Mouse (Mus musculus) CH12.LX (cell line): Measurements from ENCODE around the gene Ssbp3. TPM values are rescaled to one million over a fixed set of nuclear protein-coding genes. Genes with fewer than 3 reads are reported as not detected.

Source experiments
- DNase-seq: peaks from one replicate; pipeline ENCODE4 v3.0.0-alpha.2; 2013; ENCODE audit errors: extremely low read depth
- H3K27ac ChIP-seq: 2 replicates; pipeline ENCODE4 v1.5.1; 2012; ENCODE audit warnings: low read depth, mild to moderate bottlenecking, control low read depth, moderate library complexity; ENCODE audit not compliant: insufficient read depth
- H3K27me3 ChIP-seq: replicated peaks from 2 replicates; pipeline ENCODE3; 2012; ENCODE audit warnings: inconsistent platforms
- H3K36me3 ChIP-seq, 2 experiments: replicated peaks in 1 of 2; 2 replicates each; pipeline versions ENCODE3 to v1.6.1; 2012; ENCODE audit warnings: inconsistent platforms in 1 of 2, low read length in 1 of 2, mild to moderate bottlenecking in 1 of 2, mixed read lengths in 1 of 2, moderate library complexity in 1 of 2; ENCODE audit not compliant: control insufficient read depth in 1 of 2, insufficient read depth in 1 of 2
- H3K4me1 ChIP-seq, 2 experiments: 2 replicates each; pipeline ENCODE4 v1.6.1; 2012; ENCODE audit warnings: inconsistent platforms in 1 of 2, moderate library complexity in 1 of 2; ENCODE audit not compliant: insufficient read depth in 2 of 2, control insufficient read depth in 1 of 2
- H3K4me2 ChIP-seq: 2 replicates; pipeline ENCODE4 v1.6.1; 2012; ENCODE audit warnings: low read depth, mild to moderate bottlenecking, control low read depth; ENCODE audit not compliant: poor library complexity, insufficient read depth, severe bottlenecking
- H3K4me3 ChIP-seq, 3 experiments: fragments of 150-350 bp in 1 of 3; sonication (generic) in 1 of 3; replicated peaks in 1 of 3; 2 replicates each; pipeline versions ENCODE3 to v1.5.1; 2011 to 2012; ENCODE audit warnings: low read depth in 2 of 3, low read length in 2 of 3, mild to moderate bottlenecking in 2 of 3, moderate library complexity in 2 of 3, control low read depth in 1 of 3, improper control_type of control experiment in 1 of 3, inconsistent platforms in 1 of 3, mixed read lengths in 1 of 3; ENCODE audit not compliant: poor library complexity in 1 of 3
- H3K79me2 ChIP-seq: replicated peaks from 2 replicates; pipeline ENCODE4 v1.6.1; 2012; ENCODE audit warnings: mild to moderate bottlenecking, moderate library complexity; ENCODE audit not compliant: control insufficient read depth, poor library complexity, insufficient read depth, severe bottlenecking; ENCODE audit errors: extremely low read depth
- H3K9ac ChIP-seq: 2 replicates; pipeline ENCODE4 v1.6.1; 2012; ENCODE audit warnings: low read depth, mild to moderate bottlenecking, control low read depth, moderate library complexity; ENCODE audit not compliant: insufficient read depth
- H3K9me3 ChIP-seq: replicated peaks from 2 replicates; pipeline ENCODE3; 2012; ENCODE audit warnings: low read length, inconsistent platforms, mixed read lengths
- CHD2 ChIP-seq: IDR thresholded peaks from 2 replicates; pipeline ENCODE4 v1.6.1; 2011; ENCODE audit warnings: low read length, improper control_type of control experiment
- CTCF ChIP-seq, 2 experiments: IDR thresholded peaks in 1 of 2; conservative IDR thresholded peaks in 1 of 2; 2 replicates each; pipeline ENCODE4 v1.5.1; 2011 to 2012; ENCODE audit warnings: low read depth in 2 of 2, low read length in 2 of 2, improper control_type of control experiment in 1 of 2, inconsistent platforms in 1 of 2, mild to moderate bottlenecking in 1 of 2, moderate library complexity in 1 of 2
- ETS1 ChIP-seq: conservative IDR thresholded peaks from 2 replicates; pipeline ENCODE4 v1.6.1; 2012; ENCODE audit warnings: low read depth, mild to moderate bottlenecking, inconsistent platforms, low read length, improper control_type of control experiment, moderate library complexity
- GABPA ChIP-seq: IDR thresholded peaks from 2 replicates; pipeline ENCODE4 v1.6.1; 2012; ENCODE audit warnings: low read depth, low read length, improper control_type of control experiment, inconsistent platforms; ENCODE audit not compliant: insufficient replicate concordance
- HCFC1 ChIP-seq: IDR thresholded peaks from 2 replicates; pipeline ENCODE4 v1.6.1; 2012; ENCODE audit warnings: low read depth, mild to moderate bottlenecking, inconsistent platforms, low read length, improper control_type of control experiment
- KAT2A ChIP-seq: IDR thresholded peaks from 2 replicates; pipeline ENCODE4 v1.6.1; 2012; ENCODE audit warnings: low read length, improper control_type of control experiment, inconsistent platforms; ENCODE audit not compliant: insufficient replicate concordance
- MAFK ChIP-seq: IDR thresholded peaks from 2 replicates; pipeline ENCODE4 v1.6.1; 2011; ENCODE audit warnings: low read length, improper control_type of control experiment; ENCODE audit not compliant: insufficient replicate concordance
- MXI1 ChIP-seq: IDR thresholded peaks from 2 replicates; pipeline ENCODE4 v1.6.1; 2011; ENCODE audit warnings: mild to moderate bottlenecking, low read depth, low read length, improper control_type of control experiment
- PAX5 ChIP-seq: IDR thresholded peaks from 2 replicates; pipeline ENCODE4 v1.6.1; 2012; ENCODE audit warnings: low read length, inconsistent platforms, mixed read lengths
- POLR2A ChIP-seq: IDR thresholded peaks from 2 replicates; pipeline ENCODE4 v1.6.1; 2011; ENCODE audit warnings: low read depth, mild to moderate bottlenecking, improper control_type of control experiment, low read length
- RAD21 ChIP-seq: IDR thresholded peaks from 2 replicates; pipeline ENCODE4 v1.6.1; 2011; ENCODE audit warnings: low read depth, mild to moderate bottlenecking, low read length, improper control_type of control experiment, moderate library complexity
- RCOR1 ChIP-seq: conservative IDR thresholded peaks from 2 replicates; pipeline ENCODE4 v1.6.1; 2012; ENCODE audit warnings: low read depth, mild to moderate bottlenecking, inconsistent platforms, low read length, improper control_type of control experiment
- SIN3A ChIP-seq: IDR thresholded peaks from 2 replicates; pipeline ENCODE4 v1.6.1; 2012; ENCODE audit warnings: low read length, improper control_type of control experiment, inconsistent platforms
- SMC3 ChIP-seq: IDR thresholded peaks from 2 replicates; pipeline ENCODE4 v1.6.1; 2011; ENCODE audit warnings: low read depth, low read length, improper control_type of control experiment
- TBP ChIP-seq: conservative IDR thresholded peaks from 2 replicates; pipeline ENCODE4 v1.6.1; 2011; ENCODE audit warnings: low read depth, low read length, improper control_type of control experiment
- dilution Hi-C: fragments of 300-500 bp; cut with MboI; formaldehyde crosslinking; loops from 2 replicates; pipeline ENCODE4 v1.14.3; 2020; ENCODE audit warnings: low sequenced_read_pairs; ENCODE audit not compliant: extremely low pct_unique_long_range_greater_than_20kb, extremely low pct_ligation_motif_present
- in situ Hi-C: fragments of 300-500 bp; cut with MboI; formaldehyde crosslinking; loops from 3 replicates; pipeline ENCODE4 v1.14.3; 2019; ENCODE audit warnings: low sequenced_read_pairs, low pct_ligation_motif_present, low pct_unique_long_range_greater_than_20kb, mixed read lengths
- polyA plus RNA-seq: library from polyadenylated mRNA; unstranded; fragments of >175 nt; gene quantifications from 2 replicates; pipeline ENCODE4 v1.2.1, GENCODE M21; 2012; ENCODE audit warnings: low read depth; ENCODE audit not compliant: insufficient read length
- total RNA-seq, 2 experiments: library from RNA; depleted of rRNA; stranded (reverse); fragments of 300-350 nt in 1 of 2; fragments of >200 nt in 1 of 2; gene quantifications; 2 replicates each; pipeline ENCODE4 v1.2.3; 2012 to 2014

The Ssbp3 gene
- total and polyA plus RNA-seq, 3 experiments = 32.4 to 129 (median 76.5) TPM

DNA sequence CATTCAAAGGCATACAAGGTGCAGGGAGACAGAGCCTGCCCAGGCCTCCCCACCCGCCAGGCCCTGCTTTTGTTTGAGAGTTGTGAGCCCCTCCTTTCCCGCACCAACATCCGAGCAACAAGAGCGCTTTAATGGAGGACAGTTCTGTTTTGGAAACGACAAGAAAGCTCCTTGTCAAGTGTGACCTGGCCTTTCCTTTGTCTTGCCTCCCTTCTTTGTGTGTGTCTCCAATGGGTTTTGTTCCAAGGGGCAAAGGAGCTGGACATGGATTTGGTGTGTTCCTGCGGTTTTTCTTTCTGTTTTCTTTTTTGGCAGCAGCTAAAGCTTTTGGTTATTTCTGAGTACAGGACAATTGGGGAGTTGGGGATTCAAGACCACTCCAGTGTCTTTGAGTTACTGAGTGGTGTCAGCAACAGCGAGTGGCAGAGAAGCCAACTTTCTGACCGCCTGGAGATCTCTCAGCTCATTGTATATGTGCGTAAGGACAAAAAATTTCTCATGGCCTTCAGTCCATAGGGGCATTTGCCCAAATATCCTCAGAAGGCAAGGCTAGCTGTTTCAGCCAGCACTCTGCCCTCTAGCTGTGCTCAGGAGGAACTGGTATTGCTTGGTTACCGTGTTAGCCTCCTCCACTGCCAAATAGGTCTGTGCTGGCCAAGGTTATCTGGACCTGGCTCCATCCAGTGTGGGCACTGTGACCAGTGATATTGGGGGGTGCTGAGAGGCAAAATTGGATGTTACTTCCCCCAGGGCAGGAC, 78.9 kb downstream of the Ssbp3 start:
- Histone ChIP-seq H3K36me3 (peaks cover 0 to 85% of the 10 kb centered on the region in 2 experiments), H3K4me2 (no peak overlapping the region), H3K27ac (no peak overlapping the region), H3K79me2 (no peaks in the 10 kb centered on the region), H3K4me1 (peaks cover 10 to 69% of the 10 kb centered on the region in 2 experiments), H3K9ac (no peak overlapping the region), H3K9me3 (no peaks in the 10 kb centered on the region), H3K4me3 (no peak overlapping the region), H3K27me3 (no peaks in the 10 kb centered on the region)
- in situ Hi-C loops (loop anchor here (5.0 kb wide), 1 partner anchor 87 kb away; no protein-coding TSS in a partner anchor), dilution Hi-C loops (no loop called here)
- TF ChIP-seq CHD2 (no peak), CTCF (conservative IDR thresholded peaks at IDR 0.05 in 1 of 2, IDR thresholded peaks at IDR 0.05 in 1 of 2; ENCODE audit: low read depth in 2 of 2, low read length in 2 of 2) (peak; percentile 39 to 69; a peak in 3 of 4 replicates), TBP (no peak), RAD21 (peak; percentile 47), SIN3A (no peak), MXI1 (no peak), SMC3 (peak; percentile 72), PAX5 (no peak), MAFK (no peak), KAT2A (no peak), GABPA (no peak), RCOR1 (no peak)
- DNase-seq = no peak

DNA sequence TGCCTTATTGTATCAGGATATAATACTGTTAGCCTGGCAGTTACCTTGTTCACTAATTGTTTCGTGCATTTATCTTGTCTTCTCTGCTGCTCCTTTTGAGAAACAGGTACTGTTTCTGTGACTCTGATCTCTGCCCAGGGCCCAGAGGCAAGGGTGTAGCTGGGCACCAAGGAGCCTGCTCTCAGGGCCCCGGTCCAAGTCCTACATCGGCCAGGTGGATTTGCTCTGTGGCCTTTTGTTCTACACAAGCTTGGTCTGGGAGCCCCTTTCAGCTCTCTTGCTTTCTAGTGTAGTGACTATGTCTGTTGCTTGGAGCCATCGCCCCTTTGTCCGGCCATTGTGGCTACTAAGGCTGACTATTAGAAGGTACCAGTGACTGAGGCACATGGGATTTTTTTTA, 82.6 kb downstream of the Ssbp3 start:
- in situ Hi-C loops = loop anchor here (10.0 kb wide), 1 partner anchor 152 kb away; no protein-coding TSS in a partner anchor
- Histone ChIP-seq H3K4me3 (no peak overlapping the region), H3K36me3 (peaks cover 0 to 88% of the 10 kb centered on the region in 2 experiments), H3K4me1 (peaks cover 0 to 50% of the 10 kb centered on the region in 2 experiments; a peak in 2 of 4 replicates), H3K9ac (no peak overlapping the region), H3K9me3 (no peaks in the 10 kb centered on the region), H3K27ac (no peak overlapping the region), H3K27me3 (no peaks in the 10 kb centered on the region), H3K4me2 (no peak overlapping the region), H3K79me2 (0 out of 2 replicates have a peak, but pooled peaks cover 3% of the 10 kb centered on the region)
- DNase-seq = no peak
- dilution Hi-C loops = no loop called here
- TF ChIP-seq MAFK (no peak), HCFC1 (no peak), POLR2A (no peak), ETS1 (no peak)
